Mouse (Mus musculus): ENCODE measurements around the gene 1700029F12Rik.
A peak's percentile ranks its signal among the peaks of the same experiment; 100 is the strongest.

The 1700029F12Rik gene

GRCm38 (mm10) chr13:97021906-97022305 lies 12.3 kb downstream of the 1700029F12Rik start:
- DNase-seq (ENCODE audit: low read depth, low spot score): no peak

- peak; percentile 14 for DNase-seq (ENCODE audit: low read depth, low spot score)
Observed at GRCm38 (mm10) chr13:97020122-97020521, 14.0 kb downstream of the 1700029F12Rik start.

GRCm38 (mm10) chr13:97017711-97018110 lies 16.5 kb downstream of the 1700029F12Rik start:
- no peak for DNase-seq (ENCODE audit: low read depth, low spot score)

GRCm38 (mm10) chr13:97014366-97014765 lies 19.8 kb downstream of the 1700029F12Rik start:
- no peak for DNase-seq (ENCODE audit: low read depth, low spot score)

- DNase-seq (ENCODE audit: low read depth, low spot score): peak; percentile 44
Observed at GRCm38 (mm10) chr13:97008266-97009153, 25.7 kb downstream of the 1700029F12Rik start.

- peak; percentile 66 for DNase-seq (ENCODE audit: low read depth, low spot score)
Observed at GRCm38 (mm10) chr13:97007501-97008265, 26.5 kb downstream of the 1700029F12Rik start.

- no peak for DNase-seq (ENCODE audit: low read depth, low spot score)
Observed at GRCm38 (mm10) chr13:97006784-97007183, 27.4 kb downstream of the 1700029F12Rik start.

GRCm38 (mm10) chr13:96997080-96997479 lies 37.1 kb downstream of the 1700029F12Rik start:
- no peak for DNase-seq (ENCODE audit: low read depth, low spot score)

GRCm38 (mm10) chr13:96995243-96995642 lies 38.9 kb downstream of the 1700029F12Rik start:
- no peak for DNase-seq (ENCODE audit: low read depth, low spot score)

- no peak for DNase-seq (ENCODE audit: low read depth, low spot score)
Observed at GRCm38 (mm10) chr13:96993291-96993989, 40.7 kb downstream of the 1700029F12Rik start.

- no peak for DNase-seq (ENCODE audit: low read depth, low spot score)
Observed at GRCm38 (mm10) chr13:96990561-96991265, 43.4 kb downstream of the 1700029F12Rik start.

- DNase-seq (ENCODE audit: low read depth, low spot score): no peak
Observed at GRCm38 (mm10) chr13:96990045-96990444, 44.1 kb downstream of the 1700029F12Rik start.

- no peak for DNase-seq (ENCODE audit: low read depth, low spot score)
Observed at GRCm38 (mm10) chr13:96989129-96989528, 45.0 kb downstream of the 1700029F12Rik start.

- DNase-seq (ENCODE audit: low read depth, low spot score): no peak
Observed at GRCm38 (mm10) chr13:96985599-96986275, 48.4 kb downstream of the 1700029F12Rik start.

- DNase-seq (ENCODE audit: low read depth, low spot score): no peak
Observed at GRCm38 (mm10) chr13:96984688-96985087, 49.5 kb downstream of the 1700029F12Rik start.

- DNase-seq (ENCODE audit: low read depth, low spot score): peak; percentile 34
Observed at GRCm38 (mm10) chr13:96983251-96984126, 50.7 kb downstream of the 1700029F12Rik start.

- no peak for DNase-seq (ENCODE audit: low read depth, low spot score)
Observed at GRCm38 (mm10) chr13:96980561-96980960, 53.6 kb downstream of the 1700029F12Rik start.

- DNase-seq (ENCODE audit: low read depth, low spot score): no peak
Observed at GRCm38 (mm10) chr13:96976986-96977595, 57.1 kb downstream of the 1700029F12Rik start.

- no peak for DNase-seq (ENCODE audit: low read depth, low spot score)
Observed at GRCm38 (mm10) chr13:96973318-96973717, 60.8 kb downstream of the 1700029F12Rik start.
